Mouse (Mus musculus) subcutaneous adipose tissue, adult 2 months (tissue): ENCODE data around the gene Snx8. TPM values are rescaled to one million over a fixed set of nuclear protein-coding genes. Genes with fewer than 3 reads are reported as not detected.

Source experiments
- polyA plus RNA-seq: library from polyadenylated mRNA; depleted of rRNA; stranded (reverse); fragments of >200 nt; gene quantifications from 2 replicates; pipeline ENCODE4 v1.2.3, GENCODE M21; 2012; ENCODE audit warnings: low replicate concordance; rRNA removed

Gene Snx8
- polyA plus RNA-seq, result 24.0 and 26.9 TPM in 2 replicates

DNA sequence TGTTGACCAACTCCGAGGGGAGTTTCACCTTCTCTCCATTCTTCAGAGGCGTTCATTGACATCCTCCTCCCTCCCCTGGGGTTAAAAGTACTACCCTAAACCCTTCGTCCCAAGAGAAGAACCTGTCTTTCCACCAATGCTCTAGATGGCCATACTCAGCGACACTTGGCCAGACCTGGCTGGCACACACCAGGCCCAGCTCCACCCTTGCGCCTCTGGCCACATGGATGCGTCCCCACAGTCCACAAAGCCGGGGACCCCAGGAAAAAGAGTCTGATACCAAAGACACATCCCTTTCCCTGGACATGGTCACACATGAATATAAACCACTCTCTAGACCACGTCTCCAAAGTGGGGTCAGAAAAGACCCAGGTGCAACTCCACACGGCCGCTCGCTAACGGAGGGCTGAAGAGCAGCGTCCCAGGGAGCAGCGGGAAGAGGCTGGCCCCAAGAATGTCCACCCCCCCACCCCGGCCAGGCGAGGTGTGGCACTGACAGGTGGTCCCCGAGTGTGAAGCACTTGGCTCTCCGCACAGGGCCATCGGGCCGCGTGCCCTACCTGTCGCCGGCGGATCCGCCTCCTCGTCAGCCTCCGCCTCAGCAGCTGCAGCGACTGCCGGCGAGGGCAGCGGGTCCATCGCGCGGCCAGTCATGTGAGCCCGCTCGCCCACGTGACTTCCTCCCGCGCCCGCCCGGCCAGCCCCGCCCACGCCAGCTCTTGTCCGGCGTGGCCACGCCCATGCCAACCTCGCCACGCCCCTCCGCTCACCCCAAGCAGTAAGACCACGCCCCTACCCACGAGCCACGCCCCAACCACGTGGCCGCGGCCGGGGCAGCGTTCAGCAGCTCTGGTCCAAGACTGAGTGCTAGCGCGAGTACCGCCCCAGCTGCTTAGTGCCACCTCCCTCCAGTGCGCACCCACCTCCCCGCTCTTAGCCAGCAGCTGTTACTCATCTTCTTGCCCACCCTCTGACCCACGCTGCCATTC lies at the start of gene Snx8:
Snx8 (minus strand) TSS at position 675 of the 989 bp plus-strand sequence.

DNA sequence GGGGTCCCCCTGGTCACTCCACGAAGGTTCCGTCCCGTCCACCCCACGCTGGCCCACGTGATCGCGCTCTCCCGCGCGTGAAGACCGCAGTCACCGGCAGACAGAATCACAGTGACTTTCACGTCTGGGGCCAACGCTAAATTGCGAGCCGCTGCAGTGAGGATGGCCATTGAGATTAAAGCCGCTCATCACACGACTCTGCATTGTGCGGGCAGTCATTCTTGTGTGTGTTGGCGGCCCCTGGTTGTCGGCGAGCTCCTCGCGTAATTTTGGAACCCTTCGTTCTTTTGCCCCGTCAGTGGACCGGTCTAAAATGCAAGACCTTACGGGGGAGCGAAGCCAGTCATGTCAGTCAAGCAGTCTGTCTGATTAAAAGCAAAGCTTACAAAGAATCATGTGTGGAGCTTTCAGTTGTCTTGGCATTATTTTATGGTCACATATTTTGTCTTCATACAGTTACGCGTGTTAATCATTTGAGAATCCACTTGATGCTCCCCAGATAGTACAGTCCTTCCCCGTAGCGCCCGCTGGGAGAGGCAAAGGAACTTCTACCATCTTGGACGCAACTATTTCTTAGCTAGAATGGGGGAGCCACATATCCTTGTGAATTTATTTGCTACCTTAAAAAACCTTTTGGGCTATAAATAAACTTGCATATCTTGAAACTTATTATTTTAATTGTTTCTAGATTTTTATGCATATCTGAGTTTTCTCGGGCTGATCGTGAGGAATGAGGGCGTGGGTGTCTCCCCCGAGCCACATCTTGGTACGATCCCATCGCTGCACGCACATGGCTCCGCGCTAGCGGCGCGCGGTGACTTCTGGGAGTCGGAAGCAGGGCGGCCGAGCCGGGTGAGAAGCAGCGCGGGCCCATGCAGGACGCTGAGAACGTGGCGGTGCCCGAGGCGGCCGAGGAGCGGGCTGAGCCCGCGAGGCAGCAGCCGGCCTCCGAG lies 29.7 kb upstream of the Snx8 start, which contains the start of gene Eif3b:
Eif3b (plus strand) TSS at position 840 of the 953 bp plus-strand sequence.

DNA sequence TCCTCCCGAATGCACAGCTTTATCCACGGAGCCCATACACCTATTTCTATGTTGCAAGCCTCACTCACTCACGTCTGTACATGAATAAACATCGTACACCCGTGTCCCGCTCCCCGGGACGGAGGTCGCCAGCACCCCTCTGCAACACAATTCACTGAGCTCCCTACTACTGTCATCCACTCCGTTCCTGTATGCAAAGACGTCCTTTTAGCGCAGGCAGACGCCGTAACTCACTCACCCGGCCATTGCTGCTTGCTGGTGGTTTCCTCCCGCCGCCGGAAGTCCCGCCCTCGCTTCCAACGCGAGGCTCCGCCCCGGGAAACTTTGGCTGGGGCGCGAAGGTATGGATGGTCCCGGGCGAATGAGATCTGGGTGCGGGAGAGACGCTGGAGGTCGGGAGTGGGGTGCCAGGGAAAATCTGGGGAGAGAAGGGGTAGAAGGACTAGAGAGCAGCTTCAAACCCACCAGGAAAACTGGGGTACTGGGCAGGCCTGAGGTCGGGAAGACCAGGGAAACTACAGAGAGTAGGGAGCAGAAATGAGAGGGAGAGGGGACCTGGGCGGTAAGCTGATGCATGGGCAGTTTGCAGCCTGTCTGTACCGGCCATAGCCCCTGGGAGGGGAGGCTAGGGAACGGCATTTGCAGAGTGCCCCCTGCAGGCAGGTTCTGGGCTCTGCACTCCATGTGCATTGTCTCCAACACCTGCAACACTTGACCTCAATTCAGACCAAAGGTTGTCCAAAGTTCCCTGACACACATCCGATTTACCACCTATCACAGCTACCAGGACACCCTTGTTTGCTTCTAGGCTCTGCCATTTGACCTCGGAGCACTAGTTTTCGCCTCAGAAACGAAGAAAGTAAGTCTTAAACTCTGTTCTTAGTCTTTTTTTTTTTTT lies 57.2 kb downstream of the Snx8 start, which contains the start of gene Mrm2:
Mrm2 (minus strand) TSS at position 284 of the 898 bp plus-strand sequence.

DNA sequence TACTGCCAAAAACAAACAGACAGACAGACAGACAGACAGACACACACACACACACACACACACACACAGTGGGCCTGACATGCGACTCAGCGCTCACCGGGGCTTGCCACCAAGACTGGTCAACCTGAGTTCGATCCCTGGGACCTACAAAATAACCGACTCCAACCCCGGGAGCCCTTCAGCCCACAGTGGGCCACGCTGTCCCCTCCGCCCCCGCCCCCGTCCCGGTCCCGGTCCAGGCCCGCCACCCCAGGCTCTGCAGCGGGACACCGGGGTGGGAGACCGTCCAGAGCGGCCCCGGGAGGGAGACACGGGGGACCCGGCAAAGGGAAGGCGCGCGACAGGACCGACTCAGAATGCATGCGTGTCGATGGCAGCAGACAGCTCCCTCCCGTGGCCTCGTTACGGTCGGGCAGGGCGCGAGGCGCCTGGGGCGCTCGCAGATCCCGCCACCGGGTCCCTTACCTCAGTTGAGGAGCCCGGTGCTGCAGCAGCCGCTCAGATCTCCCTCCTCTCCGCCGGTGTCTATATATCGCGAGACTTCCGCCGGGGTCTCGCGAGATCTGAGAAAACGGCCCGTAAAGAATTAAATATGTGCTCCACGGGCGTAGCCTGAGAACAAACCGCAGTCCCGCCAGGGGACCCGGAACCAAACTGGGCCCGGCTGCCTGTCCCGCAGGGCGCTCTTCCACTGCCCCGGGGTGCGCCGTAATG lies 67.9 kb downstream of the Snx8 start, which contains the start of the genes Mad1l1 and Nudt1:
Mad1l1 (minus strand) TSS at position 511 of the 714 bp plus-strand sequence.
Nudt1 (plus strand) TSS at position 615 of the 714 bp plus-strand sequence.

Other genes starting within 250 kb of the Snx8 start
- gene Mad1l1, start 67.7 kb downstream of the Snx8 start, polyA plus RNA-seq, result 14.6 and 26.1 TPM in 2 replicates
- gene Nudt1, start 67.6 kb downstream of the Snx8 start, polyA plus RNA-seq, result 14.2 and 18.4 TPM in 2 replicates
- gene Mrm2, start 57.4 kb downstream of the Snx8 start, polyA plus RNA-seq, result 10.9 and 12.2 TPM in 2 replicates
- gene Eif3b, start 30.1 kb upstream of the Snx8 start, polyA plus RNA-seq, result 81.0 and 126 TPM in 2 replicates
- 0.04 TPM in 1 of 2 replicates, not detected in the other for gene Gm4869, start 56.4 kb upstream of the Snx8 start, polyA plus RNA-seq
- gene Chst12, start 116.3 kb upstream of the Snx8 start, polyA plus RNA-seq, result 59.1 and 104 TPM in 2 replicates
- not detected in 2 replicates for gene Grifin, start 175.8 kb upstream of the Snx8 start, polyA plus RNA-seq
- 105 and 109 TPM in 2 replicates for gene Lfng, start 218.1 kb upstream of the Snx8 start, polyA plus RNA-seq